ENCODE assay signal across 10 mouse cellular contexts in genomic region chr6:135322749-135323148, GRCm38 (mm10). TPM values are rescaled to one million over a fixed set of nuclear protein-coding genes. Genes with fewer than 3 reads are reported as not detected.
DNase-seq lines count a peak whose midpoint lies in the region; ATAC-seq and TF ChIP-seq lines count a peak whose summit lies in the region.
"Had no signal": no experiment of that assay in that cellular context is flagged by ENCODE, and none has a peak within 500 bp of the region (broad histone marks: within the 10 kb centered on the region; RNA-seq: fewer than 3 reads in every experiment).

No protein-coding gene starts in this region.

- DNase-seq in ZHBTc4 (ENCODE audit: low read depth, low spot score): peak; percentile 92
- peak; percentile 40 to 61 for DNase-seq in kidney, postnatal 25 days
- no peak for DNase-seq in layer of hippocampus, adult 2 months (ENCODE audit: low spot score in 2 of 2)
- DNase-seq in forebrain, embryonic 14.5 days (ENCODE audit: low spot score): no peak

- TF ChIP-seq CTCF in small intestine, adult 2 months (IDR thresholded peaks at IDR 0.05; ENCODE audit: extremely low read depth, insufficient read length, insufficient replicate concordance, low read depth, low read length): no peak
- TF ChIP-seq CTCF in layer of hippocampus, adult 2 months (conservative IDR thresholded peaks at IDR 0.05): no peak

- no peaks in the 10 kb centered on the region for H3K27me3 ChIP-seq in hindbrain, embryonic 12.5 days
- no peaks in the 10 kb centered on the region for H3K27me3 ChIP-seq in hindbrain, embryonic 16.5 days (replicated peaks; ENCODE audit: control insufficient read depth, insufficient read depth, low read length)
- H3K27me3 ChIP-seq in small intestine, adult 2 months (ENCODE audit: control insufficient read depth, insufficient read depth, low read length): no peaks in the 10 kb centered on the region
- H3K27me3 ChIP-seq in forebrain, embryonic 14.5 days (replicated peaks; ENCODE audit: control insufficient read depth, insufficient read depth, low read length): no peaks in the 10 kb centered on the region
- H3K27me3 ChIP-seq: hindbrain, embryonic 15.5 days had no signal

- no peak overlapping the region for H3K9ac ChIP-seq in hindbrain, embryonic 12.5 days
- no peak overlapping the region for H3K9ac ChIP-seq in hindbrain, embryonic 16.5 days (ENCODE audit: low read depth, low read length)
- no peak overlapping the region for H3K9ac ChIP-seq in forebrain, embryonic 14.5 days (ENCODE audit: low read length)
- H3K9ac ChIP-seq: hindbrain, embryonic 15.5 days had no signal

- TF ChIP-seq POLR2A in small intestine, adult 2 months (IDR thresholded peaks at IDR 0.05; ENCODE audit: low read depth, low read length): no peak

- no peak overlapping the region for H3K4me2 ChIP-seq in hindbrain, embryonic 12.5 days (replicated peaks)
- H3K4me2 ChIP-seq in hindbrain, embryonic 16.5 days (ENCODE audit: low read length): no peak overlapping the region
- H3K4me2 ChIP-seq in forebrain, embryonic 14.5 days (ENCODE audit: low read length): no peak overlapping the region

- peaks cover 7% of the 10 kb centered on the region; the same call in 1 of the 2 replicates for H3K4me1 ChIP-seq in hindbrain, embryonic 12.5 days
- peaks cover 6% of the 10 kb centered on the region for H3K4me1 ChIP-seq in hindbrain, embryonic 16.5 days (ENCODE audit: control insufficient read depth, insufficient read depth, low read depth, low read length)
- H3K4me1 ChIP-seq in small intestine, adult 2 months (ENCODE audit: control insufficient read depth, insufficient read depth, insufficient read length, low read length): peaks cover 39% of the 10 kb centered on the region
- peaks cover 3% of the 10 kb centered on the region; the same call in 1 of the 2 replicates for H3K4me1 ChIP-seq in forebrain, embryonic 14.5 days (ENCODE audit: control insufficient read depth, insufficient read depth, low read length)

- H3K4me3 ChIP-seq in hindbrain, embryonic 12.5 days: no peak overlapping the region
- H3K4me3 ChIP-seq in hindbrain, embryonic 16.5 days (ENCODE audit: low read length): no peak overlapping the region
- peak overlapping the region; percentile 41 for H3K4me3 ChIP-seq in small intestine, adult 2 months (ENCODE audit: low read depth, low read length)
- no peak overlapping the region for H3K4me3 ChIP-seq in layer of hippocampus, adult 2 months
- H3K4me3 ChIP-seq in forebrain, embryonic 14.5 days (ENCODE audit: low read depth, low read length): no peak overlapping the region
- H3K4me3 ChIP-seq: hindbrain, embryonic 15.5 days had no signal

- no peaks in the 10 kb centered on the region for H3K36me3 ChIP-seq in hindbrain, embryonic 12.5 days
- no peaks in the 10 kb centered on the region for H3K36me3 ChIP-seq in hindbrain, embryonic 16.5 days (ENCODE audit: control insufficient read depth, insufficient read depth, low read length)
- no peaks in the 10 kb centered on the region for H3K36me3 ChIP-seq in small intestine, adult 2 months (ENCODE audit: control insufficient read depth, insufficient read depth, low read length)
- H3K36me3 ChIP-seq in forebrain, embryonic 14.5 days (ENCODE audit: control insufficient read depth, insufficient read depth, low read length): no peaks in the 10 kb centered on the region
- H3K36me3 ChIP-seq: hindbrain, embryonic 15.5 days had no signal

- H3K9me3 ChIP-seq in hindbrain, embryonic 12.5 days (replicated peaks): no peaks in the 10 kb centered on the region
- no peaks in the 10 kb centered on the region for H3K9me3 ChIP-seq in hindbrain, embryonic 16.5 days (ENCODE audit: control insufficient read depth, low read length)
- H3K9me3 ChIP-seq in forebrain, embryonic 14.5 days (replicated peaks; ENCODE audit: control insufficient read depth, low read length): no peaks in the 10 kb centered on the region
- H3K9me3 ChIP-seq: hindbrain, embryonic 15.5 days had no signal

- H3K27ac ChIP-seq in hindbrain, embryonic 12.5 days: no peak overlapping the region
- H3K27ac ChIP-seq in hindbrain, embryonic 16.5 days (ENCODE audit: low read depth, low read length): no peak overlapping the region
- peak overlapping the region; percentile 82 for H3K27ac ChIP-seq in small intestine, adult 2 months (ENCODE audit: insufficient read depth, low read depth, low read length)
- H3K27ac ChIP-seq in layer of hippocampus, adult 2 months: no peak overlapping the region
- H3K27ac ChIP-seq in forebrain, embryonic 14.5 days (ENCODE audit: low read depth, low read length): no peak overlapping the region; the same call in 1 of the 2 replicates
- H3K27ac ChIP-seq: hindbrain, embryonic 15.5 days had no signal

- ATAC-seq in hindbrain, embryonic 12.5 days (ENCODE audit: low FRiP score): 0 out of 2 replicates have a peak, but pooled peaks have one; percentile 15
- ATAC-seq in hindbrain, embryonic 16.5 days: no peak
- ATAC-seq in CD4-positive, CD25-positive, alpha-beta regulatory T cell, adult 4 months: no peak
- ATAC-seq in forebrain, embryonic 14.5 days: no peak

- WGBS in hindbrain, embryonic 12.5 days: 57% methylated on average over 7 of the region's 7 CpGs
- WGBS in hindbrain, embryonic 16.5 days: 63% methylated on average over 7 of the region's 7 CpGs
- WGBS in small intestine, adult 2 months: 21% methylated on average over 7 of the region's 7 CpGs
- WGBS in forebrain, embryonic 14.5 days: 74% methylated on average over 7 of the region's 7 CpGs

RNA-seq across cellular contexts. Expression of gene Pbp2, which starts 12.5 kb away (rescaled TPM):
- polyA plus RNA-seq in hindbrain, embryonic 12.5 days (2016; fragmentation: Nextera tagmentation; extraction: Ambion mirVana): 0.18 and 0.22 TPM in 2 replicates
- not detected in 2 replicates for polyA plus RNA-seq in hindbrain, embryonic 16.5 days (2015; fragmentation: Nextera tagmentation; extraction: Ambion mirVana)
- polyA plus RNA-seq in small intestine, adult 2 months (2012; rRNA removed): not detected in 2 replicates
- under 1 TPM in 1 of 2 experiments, not detected in 1; 0.27 TPM for total RNA-seq in layer of hippocampus, adult 2 months (2021)
- not detected for polyA plus RNA-seq in CD4-positive, CD25-positive, alpha-beta regulatory T cell, adult 4 months (2017; shearing (Covaris generic))
- polyA plus RNA-seq in forebrain, embryonic 14.5 days (2014; fragmentation: Nextera tagmentation; extraction: Ambion mirVana): not detected in 2 replicates
- total RNA-seq: common myeloid progenitor, adult 5-6 weeks had no signal

RNA-seq across cellular contexts. Expression of gene Emp1, which starts 39.6 kb away (rescaled TPM):
- polyA plus RNA-seq in hindbrain, embryonic 12.5 days (2016; fragmentation: Nextera tagmentation; extraction: Ambion mirVana): 19.4 and 22.2 TPM in 2 replicates
- polyA plus RNA-seq in hindbrain, embryonic 16.5 days (2015; fragmentation: Nextera tagmentation; extraction: Ambion mirVana): 9.9 and 13.0 TPM in 2 replicates
- 131 and 234 TPM in 2 replicates for polyA plus RNA-seq in small intestine, adult 2 months (2012; rRNA removed)
- 1 to 10 TPM; 2.0 to 2.8 TPM for total RNA-seq in layer of hippocampus, adult 2 months (2021)
- under 1 TPM; 0.71 to 0.95 TPM for polyA plus RNA-seq in CD4-positive, CD25-positive, alpha-beta regulatory T cell, adult 4 months (2017; shearing (Covaris generic))
- polyA plus RNA-seq in forebrain, embryonic 14.5 days (2014; fragmentation: Nextera tagmentation; extraction: Ambion mirVana): 3.4 and 3.5 TPM in 2 replicates

Comparison
In these comparisons a context has a peak if more than half of its experiments do, and no peak if none do; other contexts are left out.
1. DNase-seq: peak in ZHBTc4 (single experiment) and kidney, postnatal 25 days (2 of 2); none in layer of hippocampus, adult 2 months (0 of 2) and forebrain, embryonic 14.5 days (single experiment).